Mouse (Mus musculus): ENCODE measurements at regions not wholly inside any gene's neighbourhood (a gene's known extent, or its start where the extent isn't known, plus 50 kb on each side); places are given as distances from the start of the nearest gene placed in this dataset.

DNA sequence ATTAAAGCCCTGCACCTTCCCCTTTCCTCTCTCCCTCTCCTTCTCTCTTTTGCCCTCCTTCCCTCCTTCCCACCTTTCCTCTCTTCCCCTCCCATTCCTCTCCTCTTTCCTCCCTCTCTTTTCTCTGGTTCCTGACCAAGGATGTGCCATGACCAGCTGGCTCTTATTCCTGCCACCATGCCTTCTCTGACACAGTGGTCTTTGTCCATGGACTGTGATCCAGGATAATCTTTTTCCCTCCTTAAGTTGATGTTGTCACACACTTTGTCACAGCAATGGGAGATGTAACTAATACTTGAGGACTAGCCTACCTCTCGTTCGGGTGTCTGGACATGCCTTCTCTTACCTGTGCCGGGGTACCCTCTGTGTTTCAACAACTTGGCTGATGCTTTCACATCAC, 86.4 kb downstream of the Anapc4 start:
- H3K4me1 ChIP-seq (ENCODE audit: insufficient read depth), result no peaks in the 10 kb centered on the region
- no peak overlapping the region for H3K4me2 ChIP-seq (ENCODE audit: low read depth)
- WGBS, result 84% methylated on average over 3 of the region's 3 CpGs
- no peaks in the 10 kb centered on the region for H3K27me3 ChIP-seq (ENCODE audit: insufficient read depth, low read length)
- DNase-seq (no peak), ATAC-seq (no peak)
- no peaks in the 10 kb centered on the region for H3K36me3 ChIP-seq (ENCODE audit: insufficient read depth)
- H3K9me3 ChIP-seq (ENCODE audit: low read length), result no peaks in the 10 kb centered on the region
- no peak overlapping the region for H3K27ac ChIP-seq (ENCODE audit: low read depth, low read length)
- H3K4me3 ChIP-seq (ENCODE audit: low read depth, low read length), result no peak overlapping the region
- H3K9ac ChIP-seq, result no peak overlapping the region
- no peak for TF ChIP-seq CTCF (IDR thresholded peaks at IDR 0.05; ENCODE audit: low read depth)

DNA sequence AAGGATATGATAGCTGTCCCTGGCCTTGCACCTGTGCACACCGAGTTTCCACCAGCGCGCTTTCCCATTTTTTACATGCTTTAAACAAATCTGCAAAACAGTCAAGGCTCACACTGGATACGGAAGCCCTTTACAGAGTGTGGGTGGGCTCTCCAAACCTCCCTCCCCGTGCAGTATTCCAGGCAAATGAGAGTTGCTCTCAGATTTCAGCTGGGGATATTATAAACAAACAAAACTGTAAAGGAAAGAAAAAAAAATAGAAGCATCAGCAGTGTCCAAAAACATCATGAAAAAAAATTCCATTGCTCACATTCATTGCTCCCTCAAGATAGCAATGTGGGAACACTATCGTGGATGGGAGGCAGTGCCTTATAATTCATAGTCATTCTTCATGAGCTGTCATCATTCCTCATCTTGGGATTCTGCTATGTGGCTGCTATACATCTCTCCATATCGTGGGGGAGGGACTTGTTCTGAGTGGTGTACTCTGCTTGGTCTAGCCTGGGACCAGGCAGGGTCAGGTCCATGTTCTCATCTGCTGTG, 87.0 kb downstream of the Anapc4 start:
- no peaks in the 10 kb centered on the region for H3K4me1 ChIP-seq (ENCODE audit: insufficient read depth)
- H3K36me3 ChIP-seq (ENCODE audit: insufficient read depth), result no peaks in the 10 kb centered on the region
- ATAC-seq, result no peak
- no peak overlapping the region for H3K4me2 ChIP-seq (ENCODE audit: low read depth)
- no peak overlapping the region for H3K9ac ChIP-seq
- no peak for TF ChIP-seq CTCF (IDR thresholded peaks at IDR 0.05; ENCODE audit: low read depth)
- DNase-seq, result no peak
- WGBS, result 82% methylated on average over 7 of the region's 7 CpGs
- H3K4me3 ChIP-seq (ENCODE audit: low read depth, low read length), result no peak overlapping the region
- no peaks in the 10 kb centered on the region for H3K9me3 ChIP-seq (ENCODE audit: low read length)
- no peak overlapping the region for H3K27ac ChIP-seq (ENCODE audit: low read depth, low read length)
- H3K27me3 ChIP-seq (ENCODE audit: insufficient read depth, low read length), result no peaks in the 10 kb centered on the region

DNA sequence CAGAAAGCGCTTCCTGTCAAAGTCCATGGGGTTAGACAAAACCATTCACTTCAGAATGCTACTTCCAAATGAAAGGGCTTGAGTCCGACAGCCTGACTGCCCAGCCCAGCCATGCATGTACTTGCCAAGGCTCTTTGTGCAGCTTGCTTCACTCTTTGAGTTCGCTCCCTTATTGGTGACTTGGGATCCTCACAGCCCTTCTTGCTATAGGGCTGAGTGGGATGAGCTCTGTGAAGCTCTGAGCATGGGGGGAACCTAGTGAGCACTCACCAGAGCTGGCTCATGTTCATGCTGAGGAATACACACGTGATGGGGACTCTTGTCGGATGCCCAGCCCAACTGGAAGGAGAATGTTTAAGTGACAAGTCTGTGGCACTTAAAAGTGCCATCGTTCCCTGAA, 91.2 kb downstream of the Anapc4 start:
- no peaks in the 10 kb centered on the region for H3K36me3 ChIP-seq (ENCODE audit: insufficient read depth)
- no peak overlapping the region for H3K4me3 ChIP-seq (ENCODE audit: low read depth, low read length)
- DNase-seq, result no peak
- TF ChIP-seq CTCF (IDR thresholded peaks at IDR 0.05; ENCODE audit: low read depth), result no peak
- H3K9me3 ChIP-seq (ENCODE audit: low read length), result no peaks in the 10 kb centered on the region
- H3K9ac ChIP-seq, result no peak overlapping the region
- no peaks in the 10 kb centered on the region for H3K27me3 ChIP-seq (ENCODE audit: insufficient read depth, low read length)
- WGBS, result 60% methylated on average over 6 of the region's 6 CpGs
- no peak overlapping the region for H3K27ac ChIP-seq (ENCODE audit: low read depth, low read length)
- H3K4me2 ChIP-seq (ENCODE audit: low read depth), result no peak overlapping the region
- H3K4me1 ChIP-seq (ENCODE audit: insufficient read depth), result no peaks in the 10 kb centered on the region
- ATAC-seq, result no peak

DNA sequence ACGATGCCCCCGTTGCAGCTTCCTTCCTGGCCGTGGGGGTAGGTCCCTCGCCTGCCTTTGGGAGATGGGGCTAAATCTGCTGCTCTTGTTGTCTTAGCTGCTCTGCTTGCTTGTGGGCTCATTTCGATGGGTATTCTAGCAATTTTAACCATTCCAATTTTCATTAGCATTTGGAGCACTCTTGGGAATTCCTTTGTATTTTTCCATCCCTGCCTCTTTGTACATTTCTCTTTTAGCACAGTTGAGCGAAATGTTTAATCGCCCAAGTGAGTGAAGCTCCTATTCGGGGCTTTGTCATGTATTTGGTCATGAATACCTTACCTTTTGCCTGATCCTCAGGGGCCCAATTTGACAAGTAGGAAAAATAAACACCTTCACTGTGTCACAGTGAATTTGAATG, 95.9 kb downstream of the Anapc4 start:
- Histone ChIP-seq H3K4me1 (ENCODE audit: insufficient read depth) (no peaks in the 10 kb centered on the region), H3K9me3 (ENCODE audit: low read length) (no peaks in the 10 kb centered on the region), H3K9ac (no peak overlapping the region), H3K27ac (ENCODE audit: low read depth, low read length) (no peak overlapping the region), H3K36me3 (ENCODE audit: insufficient read depth) (no peaks in the 10 kb centered on the region), H3K4me3 (ENCODE audit: low read depth, low read length) (no peak overlapping the region), H3K4me2 (ENCODE audit: low read depth) (no peak overlapping the region), H3K27me3 (ENCODE audit: insufficient read depth, low read length) (no peaks in the 10 kb centered on the region)
- ATAC-seq (no peak), DNase-seq (no peak)
- no peak for TF ChIP-seq CTCF (IDR thresholded peaks at IDR 0.05; ENCODE audit: low read depth)
- WGBS, result 57% methylated on average over 8 of the region's 8 CpGs

DNA sequence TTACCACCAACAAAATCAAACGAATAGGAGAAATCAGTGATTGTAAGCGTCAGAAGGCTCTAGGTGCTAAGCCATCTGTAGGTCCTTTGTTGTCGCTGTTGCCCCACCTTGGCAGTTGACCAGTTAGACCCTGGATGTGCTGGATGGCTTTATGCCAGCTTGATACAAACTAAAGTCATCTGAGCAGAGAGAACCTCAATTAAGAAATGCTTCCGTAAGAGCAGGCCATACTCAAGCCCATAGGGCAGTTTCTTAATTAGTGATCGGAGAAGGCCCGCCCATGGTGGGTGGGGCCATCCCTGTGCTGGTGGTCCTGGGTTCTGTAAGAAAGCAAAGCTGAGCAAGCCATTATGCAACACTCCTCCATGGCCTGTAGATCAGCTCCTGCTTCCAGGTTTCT, 99.5 kb downstream of the Anapc4 start:
- DNase-seq, result no peak
- no peak for TF ChIP-seq CTCF (IDR thresholded peaks at IDR 0.05; ENCODE audit: low read depth)
- no peak overlapping the region for H3K27ac ChIP-seq (ENCODE audit: low read depth, low read length)

DNA sequence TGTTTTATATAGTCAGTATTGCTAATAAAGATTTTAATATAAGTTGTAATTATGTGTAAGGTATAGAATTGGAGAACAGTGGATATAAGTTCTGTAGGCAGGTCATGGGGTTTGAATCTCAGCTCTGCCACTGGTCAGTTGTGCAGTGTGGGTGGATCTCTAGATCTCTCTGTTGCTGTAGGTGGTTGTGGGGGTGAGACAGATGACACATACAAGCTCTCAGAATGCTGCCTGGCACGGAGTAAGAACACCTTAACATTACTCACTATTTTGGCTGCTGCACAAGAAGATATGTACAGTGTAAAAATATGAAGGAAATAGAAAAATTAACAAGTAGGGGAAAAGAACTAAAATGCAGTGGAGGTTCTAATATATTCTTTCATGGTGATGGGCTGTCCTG, 100.3 kb upstream of the Slc34a2 start:
- TF ChIP-seq CTCF (IDR thresholded peaks at IDR 0.05; ENCODE audit: low read depth), result no peak
- WGBS, result 81% methylated on average over 1 of the region's 1 CpGs

More for the DNA sequence above, 99.5 kb downstream of the Anapc4 start:
- H3K4me2 ChIP-seq (ENCODE audit: low read depth), result no peak overlapping the region
- H3K4me3 ChIP-seq (ENCODE audit: low read depth, low read length), result no peak overlapping the region
- no peaks in the 10 kb centered on the region for H3K9me3 ChIP-seq (ENCODE audit: low read length)
- no peaks in the 10 kb centered on the region for H3K27me3 ChIP-seq (ENCODE audit: insufficient read depth, low read length)
- 55% methylated on average over 6 of the region's 6 CpGs for WGBS
- no peak for ATAC-seq
- no peaks in the 10 kb centered on the region for H3K4me1 ChIP-seq (ENCODE audit: insufficient read depth)
- H3K36me3 ChIP-seq (ENCODE audit: insufficient read depth), result no peaks in the 10 kb centered on the region
- no peak overlapping the region for H3K9ac ChIP-seq

DNA sequence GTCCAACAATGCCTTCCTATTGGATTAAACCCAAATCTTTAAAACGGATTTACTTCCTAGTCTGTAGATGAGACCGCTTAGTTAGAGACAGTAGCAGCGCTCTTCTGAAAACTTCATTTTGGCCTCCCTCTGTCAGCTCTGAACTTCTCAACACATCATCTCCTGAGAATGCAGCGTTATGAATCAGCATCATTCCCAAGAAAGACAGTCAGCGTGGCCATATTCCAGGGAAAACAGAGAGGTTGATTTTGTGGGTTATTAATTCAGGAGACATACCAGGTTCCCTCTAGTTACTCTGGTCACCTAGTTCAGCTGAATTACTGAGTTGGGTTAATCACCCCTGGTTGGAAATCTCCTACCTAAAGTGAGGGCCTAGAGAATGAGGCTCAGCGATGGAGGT, 97.9 kb upstream of the Slc34a2 start:
- WGBS, result 92% methylated on average over 6 of the region's 6 CpGs
- H3K36me3 ChIP-seq (ENCODE audit: insufficient read depth), result no peaks in the 10 kb centered on the region

More for the DNA sequence above, 100.3 kb upstream of the Slc34a2 start:
- Histone ChIP-seq H3K4me2 (ENCODE audit: low read depth) (no peak overlapping the region), H3K9me3 (ENCODE audit: low read length) (no peaks in the 10 kb centered on the region), H3K9ac (no peak overlapping the region), H3K27me3 (ENCODE audit: insufficient read depth, low read length) (no peaks in the 10 kb centered on the region), H3K4me1 (ENCODE audit: insufficient read depth) (no peaks in the 10 kb centered on the region), H3K4me3 (ENCODE audit: low read depth, low read length) (no peak overlapping the region), H3K36me3 (ENCODE audit: insufficient read depth) (no peaks in the 10 kb centered on the region), H3K27ac (ENCODE audit: low read depth, low read length) (no peak overlapping the region)
- DNase-seq, result no peak
- no peak for ATAC-seq

More for the DNA sequence above, 97.9 kb upstream of the Slc34a2 start:
- ATAC-seq, result no peak
- no peaks in the 10 kb centered on the region for H3K9me3 ChIP-seq (ENCODE audit: low read length)
- no peak overlapping the region for H3K9ac ChIP-seq
- no peak overlapping the region for H3K27ac ChIP-seq (ENCODE audit: low read depth, low read length)
- no peaks in the 10 kb centered on the region for H3K27me3 ChIP-seq (ENCODE audit: insufficient read depth, low read length)
- no peak for TF ChIP-seq CTCF (IDR thresholded peaks at IDR 0.05; ENCODE audit: low read depth)
- DNase-seq, result no peak
- no peak overlapping the region for H3K4me2 ChIP-seq (ENCODE audit: low read depth)
- no peak overlapping the region for H3K4me3 ChIP-seq (ENCODE audit: low read depth, low read length)
- H3K4me1 ChIP-seq (ENCODE audit: insufficient read depth), result no peaks in the 10 kb centered on the region

Measured in forebrain, postnatal 0 days (tissue).